Mouse (Mus musculus): ENCODE data around the gene Adgrd1. TPM values are rescaled to one million over a fixed set of nuclear protein-coding genes. Genes with fewer than 3 reads are reported as not detected.

Gene Adgrd1
- polyA plus RNA-seq, 2 experiments, result 0.09 TPM

DNA sequence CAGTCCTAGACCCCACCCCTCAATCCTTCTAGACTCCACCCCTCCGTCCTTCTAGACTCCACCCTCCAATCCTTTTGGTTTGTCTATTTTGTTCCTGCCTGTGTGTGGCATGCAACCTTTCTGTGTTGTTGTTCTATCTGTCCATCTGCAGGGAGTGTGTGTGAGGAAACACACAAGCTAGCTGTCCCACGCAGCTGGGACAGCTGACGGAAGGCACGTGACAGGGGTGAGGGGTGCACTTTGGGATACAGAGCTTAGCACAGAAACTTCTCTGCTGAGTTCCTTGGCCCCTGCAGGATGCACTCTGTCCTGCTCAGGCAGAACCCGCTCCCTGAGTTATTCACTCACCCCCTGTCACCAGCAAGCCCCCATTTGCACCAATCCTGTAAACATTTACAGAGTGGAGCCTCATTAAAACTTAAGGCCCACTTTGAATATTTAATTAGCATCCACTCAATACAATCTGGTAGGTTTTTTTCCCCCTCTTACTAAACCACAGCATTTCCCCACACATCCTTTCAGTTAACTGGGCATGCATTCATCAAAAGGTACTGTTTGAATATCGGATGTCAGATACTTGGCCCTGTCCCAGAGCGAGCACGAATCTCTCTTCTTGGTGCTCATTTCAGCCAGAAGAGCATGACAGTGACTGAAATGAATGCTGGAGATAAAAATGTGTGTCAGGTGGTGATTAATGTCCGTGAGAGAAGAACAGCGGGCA lies 4.0 kb upstream of the Adgrd1 start:
- Histone ChIP-seq H3K4me3 (ENCODE audit: insufficient read depth in 1 of 2, low read depth in 2 of 2, low read length in 2 of 2) (no peak overlapping the region), H3K4me2 (ENCODE audit: low read depth) (no peak overlapping the region), H3K4me1 (replicated peaks; ENCODE audit: control insufficient read depth in 2 of 2, insufficient read depth in 2 of 2, low read length in 1 of 2) (no peaks in the 10 kb centered on the region), H3K9ac (replicated peaks) (no peak overlapping the region), H3K27ac (no peak overlapping the region), H3K9me3 (ENCODE audit: control insufficient read depth, low read length) (no peaks in the 10 kb centered on the region), H3K36me3 (replicated peaks; ENCODE audit: control insufficient read depth, insufficient read depth, low read depth) (no peaks in the 10 kb centered on the region), H3K27me3 (ENCODE audit: control insufficient read depth, insufficient read depth, low read length) (no peaks in the 10 kb centered on the region)
- TF ChIP-seq CTCF (IDR thresholded peaks at IDR 0.05; ENCODE audit: low read depth) (no peak), EP300 (IDR thresholded peaks at IDR 0.05; ENCODE audit: low read depth) (no peak)
- 63% methylated on average over 10 of the region's 10 CpGs for WGBS (ENCODE audit: insufficient replicate concordance)
- DNase-seq (ENCODE audit: low read depth in 3 of 3, low spot score in 3 of 3) (no peak), ATAC-seq (ENCODE audit: insufficient read depth) (no peak)

DNA sequence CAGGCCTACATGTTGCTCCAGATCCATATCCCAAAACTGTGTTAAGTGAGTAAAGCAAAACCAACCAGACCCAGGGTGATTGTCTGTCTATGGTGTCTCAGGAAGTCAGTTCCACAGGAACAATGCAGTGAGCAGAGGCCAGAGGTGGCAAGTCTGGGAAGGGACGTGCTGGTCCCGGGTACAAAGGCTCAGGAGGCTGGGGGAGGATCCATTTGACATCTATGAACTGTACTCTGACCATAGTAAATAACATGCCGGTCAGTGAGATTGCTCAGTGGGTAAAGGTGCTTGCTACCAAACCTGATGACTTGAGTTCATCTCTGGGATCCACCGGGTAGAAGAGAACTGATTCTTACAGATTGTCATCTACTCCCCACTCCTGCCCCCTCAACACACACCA lies 3.4 kb upstream of the Adgrd1 start:
- no peak overlapping the region for H3K4me3 ChIP-seq (ENCODE audit: insufficient read depth in 1 of 2, low read depth in 2 of 2, low read length in 2 of 2)
- H3K9me3 ChIP-seq (ENCODE audit: control insufficient read depth, low read length), result no peaks in the 10 kb centered on the region
- H3K27me3 ChIP-seq (ENCODE audit: control insufficient read depth, insufficient read depth, low read length), result no peaks in the 10 kb centered on the region
- no peaks in the 10 kb centered on the region for H3K36me3 ChIP-seq (replicated peaks; ENCODE audit: control insufficient read depth, insufficient read depth, low read depth)
- H3K4me2 ChIP-seq (ENCODE audit: low read depth), result no peak overlapping the region
- no peak for TF ChIP-seq CTCF (IDR thresholded peaks at IDR 0.05; ENCODE audit: low read depth)
- no peak for TF ChIP-seq EP300 (IDR thresholded peaks at IDR 0.05; ENCODE audit: low read depth)
- no peaks in the 10 kb centered on the region for H3K4me1 ChIP-seq (replicated peaks; ENCODE audit: control insufficient read depth in 2 of 2, insufficient read depth in 2 of 2, low read length in 1 of 2)
- no peak overlapping the region for H3K27ac ChIP-seq
- ATAC-seq (ENCODE audit: insufficient read depth), result no peak
- no peak overlapping the region for H3K9ac ChIP-seq (replicated peaks)
- no peak for DNase-seq (ENCODE audit: low read depth in 3 of 3, low spot score in 3 of 3)
- 46% methylated on average over 4 of the region's 4 CpGs for WGBS (ENCODE audit: insufficient replicate concordance)

DNA sequence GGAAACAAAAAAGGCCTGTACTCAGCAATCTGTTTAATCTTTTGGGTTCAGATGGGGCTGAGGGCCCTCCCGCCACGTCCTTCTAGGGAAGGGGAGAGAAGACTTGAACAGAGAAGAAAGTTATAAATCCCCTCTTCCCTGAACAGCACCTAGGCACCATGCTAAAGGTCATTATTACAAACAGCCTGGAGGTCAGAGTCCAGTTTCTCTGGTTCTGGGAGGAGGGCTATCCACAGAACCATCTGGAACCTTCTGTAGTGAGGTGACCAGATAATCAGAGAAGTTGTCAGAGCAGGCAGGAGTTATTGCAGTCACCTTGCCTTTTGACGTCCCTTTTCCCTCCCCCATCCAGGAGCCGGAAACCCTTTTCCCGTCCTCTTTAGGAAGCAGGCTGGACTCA lies 2.3 kb upstream of the Adgrd1 start:
- TF ChIP-seq EP300 (IDR thresholded peaks at IDR 0.05; ENCODE audit: low read depth) (no peak), CTCF (IDR thresholded peaks at IDR 0.05; ENCODE audit: low read depth) (no peak)
- DNase-seq (ENCODE audit: low read depth in 3 of 3, low spot score in 3 of 3), result no peak

GRCm38 (mm10) chr5:129104043-129104442 lies 7.5 kb downstream of the Adgrd1 start:
- WGBS (ENCODE audit: insufficient replicate concordance), result 50% methylated on average over 4 of the region's 4 CpGs
- ATAC-seq (ENCODE audit: insufficient read depth), result no peak
- Histone ChIP-seq H3K9me3 (ENCODE audit: control insufficient read depth, low read length) (no peaks in the 10 kb centered on the region), H3K36me3 (replicated peaks; ENCODE audit: control insufficient read depth, insufficient read depth, low read depth) (no peaks in the 10 kb centered on the region), H3K9ac (replicated peaks) (no peak overlapping the region), H3K27me3 (ENCODE audit: control insufficient read depth, insufficient read depth, low read length) (no peaks in the 10 kb centered on the region), H3K27ac (no peak overlapping the region), H3K4me3 (ENCODE audit: insufficient read depth in 1 of 2, low read depth in 2 of 2, low read length in 2 of 2) (no peak overlapping the region), H3K4me1 (replicated peaks; ENCODE audit: control insufficient read depth in 2 of 2, insufficient read depth in 2 of 2, low read length in 1 of 2) (no peaks in the 10 kb centered on the region), H3K4me2 (ENCODE audit: low read depth) (no peak overlapping the region)
- DNase-seq (ENCODE audit: low read depth in 3 of 3, low spot score in 3 of 3), result no peak
- TF ChIP-seq EP300 (IDR thresholded peaks at IDR 0.05; ENCODE audit: low read depth) (no peak), CTCF (IDR thresholded peaks at IDR 0.05; ENCODE audit: low read depth) (no peak)

More for the DNA sequence above, 2.3 kb upstream of the Adgrd1 start:
- no peaks in the 10 kb centered on the region for H3K36me3 ChIP-seq (replicated peaks; ENCODE audit: control insufficient read depth, insufficient read depth, low read depth)
- no peaks in the 10 kb centered on the region for H3K9me3 ChIP-seq (ENCODE audit: control insufficient read depth, low read length)
- H3K27me3 ChIP-seq (ENCODE audit: control insufficient read depth, insufficient read depth, low read length), result no peaks in the 10 kb centered on the region
- H3K4me3 ChIP-seq (ENCODE audit: insufficient read depth in 1 of 2, low read depth in 2 of 2, low read length in 2 of 2), result no peak overlapping the region
- 54% methylated on average over 5 of the region's 5 CpGs for WGBS (ENCODE audit: insufficient replicate concordance)
- no peak for ATAC-seq (ENCODE audit: insufficient read depth)
- H3K9ac ChIP-seq (replicated peaks), result no peak overlapping the region
- no peak overlapping the region for H3K4me2 ChIP-seq (ENCODE audit: low read depth)
- H3K27ac ChIP-seq, result no peak overlapping the region
- H3K4me1 ChIP-seq (replicated peaks; ENCODE audit: control insufficient read depth in 2 of 2, insufficient read depth in 2 of 2, low read length in 1 of 2), result no peaks in the 10 kb centered on the region

GRCm38 (mm10) chr5:129111729-129112128 lies 15.2 kb downstream of the Adgrd1 start:
- 55% methylated on average over 8 of the region's 8 CpGs for WGBS (ENCODE audit: insufficient replicate concordance)
- Histone ChIP-seq H3K27ac (no peak overlapping the region), H3K4me3 (ENCODE audit: insufficient read depth in 1 of 2, low read depth in 2 of 2, low read length in 2 of 2) (no peak overlapping the region), H3K4me2 (ENCODE audit: low read depth) (no peak overlapping the region), H3K36me3 (replicated peaks; ENCODE audit: control insufficient read depth, insufficient read depth, low read depth) (no peaks in the 10 kb centered on the region), H3K9ac (replicated peaks) (no peak overlapping the region), H3K27me3 (ENCODE audit: control insufficient read depth, insufficient read depth, low read length) (no peaks in the 10 kb centered on the region), H3K9me3 (ENCODE audit: control insufficient read depth, low read length) (no peaks in the 10 kb centered on the region), H3K4me1 (replicated peaks; ENCODE audit: control insufficient read depth in 2 of 2, insufficient read depth in 2 of 2, low read length in 1 of 2) (no peaks in the 10 kb centered on the region)
- ATAC-seq (ENCODE audit: insufficient read depth) (no peak), DNase-seq (ENCODE audit: low read depth in 3 of 3, low spot score in 3 of 3) (no peak)
- no peak for TF ChIP-seq EP300 (IDR thresholded peaks at IDR 0.05; ENCODE audit: low read depth)
- TF ChIP-seq CTCF (IDR thresholded peaks at IDR 0.05; ENCODE audit: low read depth), result no peak
